Mouse (Mus musculus) midbrain, postnatal 0 days (tissue): ENCODE measurements at regions not wholly inside any gene's neighbourhood (a gene's known extent, or its start where the extent isn't known, plus 50 kb on each side); places are given as distances from the start of the nearest gene placed in this dataset.
A peak's percentile ranks its signal among the peaks of the same experiment; 100 is the strongest.

Experiments used
- ATAC-seq: fragments of 200-750 bp; cut with Nextera tagmentation; 2 replicates; pipeline ENCODE4 v1.8.0; 2017; ENCODE audit warnings: moderate number of reproducible peaks, mild to moderate bottlenecking, moderate TSS enrichment, moderate library complexity; ENCODE audit not compliant: low FRiP score
- DNase-seq: peaks from one replicate; pipeline ENCODE4 v3.0.0-alpha.2; 2015; ENCODE audit warnings: low spot score
- H3K27ac ChIP-seq: fragments of 300-500 bp; sonication (generic); 2 replicates; pipeline ENCODE4 v1.5.1; 2014; ENCODE audit warnings: low read depth, mild to moderate bottlenecking, low read length, mixed read lengths
- H3K27me3 ChIP-seq: fragments of 300-500 bp; sonication (generic); 2 replicates; pipeline ENCODE4 v1.6.1; 2014; ENCODE audit warnings: low read length, control low read depth, mixed read lengths; ENCODE audit not compliant: insufficient read depth
- H3K36me3 ChIP-seq: fragments of 300-500 bp; sonication (generic); 2 replicates; pipeline ENCODE4 v1.6.1; 2014; ENCODE audit warnings: low read length, control low read depth, mixed read lengths; ENCODE audit not compliant: insufficient read depth
- H3K4me1 ChIP-seq: fragments of 300-500 bp; sonication (generic); 2 replicates; pipeline ENCODE4 v1.6.1; 2014; ENCODE audit warnings: mild to moderate bottlenecking, control low read depth, antibody characterized with exemption, low read length, mixed read lengths; ENCODE audit not compliant: insufficient read depth
- H3K4me2 ChIP-seq: fragments of 300-500 bp; sonication (generic); 2 replicates; pipeline ENCODE4 v1.6.1; 2014; ENCODE audit warnings: low read depth, mild to moderate bottlenecking, low read length, mixed read lengths; ENCODE audit not compliant: poor library complexity, severe bottlenecking
- H3K4me3 ChIP-seq: fragments of 300-500 bp; sonication (generic); 2 replicates; pipeline ENCODE4 v1.5.1; 2014; ENCODE audit warnings: low read depth, mild to moderate bottlenecking, low read length, moderate library complexity
- H3K9ac ChIP-seq: fragments of 300-500 bp; sonication (generic); replicated peaks from 2 replicates; pipeline ENCODE4 v1.6.1; 2014; ENCODE audit warnings: mild to moderate bottlenecking, low read length, moderate library complexity, mixed read lengths; ENCODE audit not compliant: poor library complexity, severe bottlenecking
- H3K9me3 ChIP-seq: fragments of 300-500 bp; sonication (generic); 2 replicates; pipeline ENCODE4 v1.6.1; 2016; ENCODE audit warnings: low read length, control low read depth
- CTCF ChIP-seq: IDR thresholded peaks from 2 replicates; pipeline ENCODE4 v1.5.1; 2016; ENCODE audit warnings: antibody characterized with exemption, mild to moderate bottlenecking
- WGBS: fragments of 180-500 bp; shearing (Covaris S2); extraction: QIAGEN DNeasy Blood & Tissue Kit; methylation state at CpG from one replicate; pipeline ENCODE4 v1.1.7; 2014; 5-methylcytosine and 5-hydroxymethylcytosine counted together

DNA sequence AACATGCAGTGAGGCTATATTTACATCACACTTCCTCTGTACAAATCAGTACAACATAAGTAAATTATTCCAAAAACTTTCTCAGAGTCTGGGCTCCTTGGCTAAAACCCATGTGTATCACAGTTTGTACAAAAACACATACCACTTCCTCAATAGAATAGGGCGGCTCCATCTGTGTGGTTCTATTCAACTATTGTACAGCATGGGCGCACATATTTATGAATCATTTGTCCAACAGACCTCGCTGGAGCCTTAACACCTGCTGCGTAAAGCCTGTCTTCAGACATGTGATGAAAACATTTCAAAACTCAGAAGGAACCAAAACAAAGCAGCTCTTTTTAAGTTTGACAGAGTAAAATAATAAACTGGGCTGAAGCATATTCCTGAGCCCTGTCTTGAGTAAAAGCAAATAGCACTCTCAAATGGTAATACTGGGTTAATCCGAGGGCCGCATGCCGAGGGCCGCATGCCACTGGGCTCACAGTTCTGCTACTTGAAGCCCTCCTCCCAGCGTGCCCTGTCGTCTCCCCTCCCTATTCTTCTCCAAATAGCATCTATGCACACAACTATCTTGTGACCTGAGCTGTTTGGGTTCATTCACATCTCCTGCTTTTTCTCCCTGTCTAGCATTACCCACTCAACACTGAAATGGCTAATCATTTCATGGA lies 543.1 kb downstream of the Efna5 start:
- H3K4me1 ChIP-seq = no peaks in the 10 kb centered on the region
- WGBS = 32% methylated on average over 10 of the region's 10 CpGs
- H3K9me3 ChIP-seq = no peaks in the 10 kb centered on the region
- H3K4me2 ChIP-seq = no peak overlapping the region
- no peak overlapping the region for H3K9ac ChIP-seq
- H3K4me3 ChIP-seq = no peak overlapping the region
- H3K27ac ChIP-seq = no peak overlapping the region
- no peak for TF ChIP-seq CTCF
- no peaks in the 10 kb centered on the region for H3K27me3 ChIP-seq
- DNase-seq (no peak), ATAC-seq (no peak)
- no peaks in the 10 kb centered on the region for H3K36me3 ChIP-seq

DNA sequence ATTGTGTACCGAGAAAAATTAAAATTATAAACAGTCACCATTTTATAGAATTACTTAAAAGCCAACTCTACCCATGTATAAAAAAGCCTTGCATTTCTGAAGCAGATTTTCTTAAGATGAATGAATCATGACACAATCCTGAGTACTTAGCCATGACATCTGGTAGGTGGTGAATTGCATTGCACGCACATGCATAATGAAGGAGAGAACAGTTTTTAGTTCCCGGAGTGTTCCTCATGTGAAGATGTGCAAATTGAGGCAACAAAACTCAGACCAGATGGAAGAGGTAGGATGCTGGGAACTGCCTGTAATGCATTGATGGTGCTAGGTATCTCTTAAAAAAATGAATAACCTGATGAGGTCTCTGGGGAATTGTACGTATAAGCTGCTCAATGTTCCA lies 550.9 kb downstream of the Efna5 start:
- no peak for ATAC-seq
- no peak for TF ChIP-seq CTCF
- Histone ChIP-seq H3K9me3 (no peaks in the 10 kb centered on the region), H3K4me2 (no peak overlapping the region), H3K4me3 (no peak overlapping the region), H3K9ac (no peak overlapping the region), H3K4me1 (no peaks in the 10 kb centered on the region), H3K27me3 (no peaks in the 10 kb centered on the region), H3K27ac (no peak overlapping the region), H3K36me3 (no peaks in the 10 kb centered on the region)
- DNase-seq = no peak
- WGBS = 80% methylated on average over 4 of the region's 4 CpGs

DNA sequence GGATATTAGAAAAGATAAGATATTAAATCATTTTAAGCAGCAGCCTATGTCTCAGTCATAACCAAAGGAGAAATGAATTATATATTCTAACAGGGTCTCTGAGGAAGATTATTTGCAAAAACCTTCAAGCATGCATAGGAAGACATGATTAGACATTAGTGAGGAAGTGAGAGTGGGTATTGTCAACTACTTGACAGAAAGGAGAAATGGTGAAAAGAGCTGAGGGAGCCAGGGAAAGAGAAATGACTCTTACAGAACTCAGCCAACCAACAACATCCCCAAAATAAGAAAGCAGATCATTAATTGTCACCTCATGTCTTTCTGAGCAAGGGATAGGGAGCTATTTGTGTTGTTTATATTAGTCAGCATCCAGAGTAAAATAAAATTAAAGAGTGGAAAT lies 554.3 kb downstream of the Efna5 start:
- H3K4me3 ChIP-seq = no peak overlapping the region
- no peak overlapping the region for H3K27ac ChIP-seq
- no peak for DNase-seq
- no peaks in the 10 kb centered on the region for H3K4me1 ChIP-seq
- H3K4me2 ChIP-seq = no peak overlapping the region
- H3K36me3 ChIP-seq = no peaks in the 10 kb centered on the region
- H3K9ac ChIP-seq = no peak overlapping the region
- ATAC-seq = no peak
- no peak for TF ChIP-seq CTCF
- no peaks in the 10 kb centered on the region for H3K27me3 ChIP-seq
- H3K9me3 ChIP-seq = no peaks in the 10 kb centered on the region

DNA sequence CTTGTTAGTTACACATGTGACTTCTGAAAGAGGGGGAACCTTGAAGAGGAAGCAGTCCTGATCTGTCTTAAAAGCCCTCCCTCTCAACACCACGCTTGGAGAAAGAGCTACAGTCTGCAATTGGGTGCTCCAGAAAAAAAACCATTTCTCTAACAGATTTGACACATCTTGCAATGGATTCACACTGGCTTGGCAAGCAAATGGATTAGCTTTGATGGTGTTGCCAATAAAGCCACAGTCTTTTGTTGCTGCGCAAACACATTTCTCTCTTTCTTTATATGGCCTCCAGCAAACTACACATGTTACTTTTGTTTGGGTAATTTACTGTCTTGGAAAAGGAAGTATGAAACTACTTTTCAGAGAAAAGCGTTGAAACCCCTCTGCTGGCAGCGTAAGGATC lies 562.1 kb downstream of the Efna5 start:
- no peaks in the 10 kb centered on the region for H3K27me3 ChIP-seq
- H3K9ac ChIP-seq = no peak overlapping the region
- WGBS = 61% methylated on average over 4 of the region's 4 CpGs
- no peak overlapping the region for H3K27ac ChIP-seq
- ATAC-seq = no peak
- DNase-seq = no peak
- no peaks in the 10 kb centered on the region for H3K4me1 ChIP-seq
- H3K36me3 ChIP-seq = no peaks in the 10 kb centered on the region
- no peaks in the 10 kb centered on the region for H3K9me3 ChIP-seq
- no peak for TF ChIP-seq CTCF
- H3K4me3 ChIP-seq = no peak overlapping the region
- H3K4me2 ChIP-seq = no peak overlapping the region

DNA sequence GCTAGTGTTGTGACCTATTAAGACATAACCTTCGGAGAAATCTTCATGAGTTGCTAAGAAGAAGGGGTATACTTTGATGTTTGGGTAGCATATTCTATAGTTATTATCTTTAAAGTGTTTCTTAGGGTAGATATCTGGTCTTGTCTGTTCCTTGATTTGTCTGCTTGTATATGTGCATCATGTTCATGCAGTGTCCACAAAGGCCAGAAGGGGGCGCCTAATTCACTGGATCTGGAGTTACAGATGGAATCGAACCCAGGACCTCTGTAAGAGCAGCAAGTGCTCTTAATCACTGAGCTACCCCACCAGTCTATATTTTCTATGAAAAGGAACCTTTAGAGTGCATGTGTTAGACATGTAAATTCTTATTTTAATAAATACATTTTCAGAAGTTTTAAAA lies 571.1 kb downstream of the Efna5 start:
- H3K9me3 ChIP-seq = no peaks in the 10 kb centered on the region
- H3K4me3 ChIP-seq = no peak overlapping the region
- no peaks in the 10 kb centered on the region for H3K4me1 ChIP-seq
- 53% methylated on average over 3 of the region's 3 CpGs for WGBS
- ATAC-seq = no peak
- TF ChIP-seq CTCF = 0 out of 2 replicates have a peak, but pooled peaks have one; percentile 15
- H3K9ac ChIP-seq = no peak overlapping the region
- H3K36me3 ChIP-seq = no peaks in the 10 kb centered on the region
- H3K27me3 ChIP-seq = no peaks in the 10 kb centered on the region
- no peak for DNase-seq
- no peak overlapping the region for H3K27ac ChIP-seq
- no peak overlapping the region for H3K4me2 ChIP-seq

DNA sequence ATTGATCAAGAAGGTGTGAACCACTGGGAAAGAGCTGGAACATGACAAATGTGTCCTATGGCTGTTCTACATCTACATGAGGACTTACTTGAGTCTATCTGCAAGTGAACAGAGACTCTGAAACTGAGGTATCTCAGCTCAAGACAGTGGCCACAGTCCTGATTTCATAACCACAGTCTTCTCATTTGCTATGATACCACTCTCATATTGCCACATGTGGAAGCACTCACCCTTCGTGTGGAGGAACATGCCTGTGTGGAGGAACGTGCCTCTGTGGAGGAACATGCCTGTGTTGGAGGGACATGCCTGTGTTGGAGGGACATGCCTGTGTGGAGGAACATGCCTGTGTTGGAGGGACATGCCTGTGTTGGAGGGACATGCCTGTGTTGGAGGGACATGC lies 574.0 kb downstream of the Efna5 start:
- no peak overlapping the region for H3K4me3 ChIP-seq
- DNase-seq = no peak
- H3K9ac ChIP-seq = no peak overlapping the region
- TF ChIP-seq CTCF = no peak
- no peak overlapping the region for H3K4me2 ChIP-seq
- WGBS = 94% methylated on average over 2 of the region's 2 CpGs
- no peak overlapping the region for H3K27ac ChIP-seq
- H3K36me3 ChIP-seq = no peaks in the 10 kb centered on the region
- no peaks in the 10 kb centered on the region for H3K4me1 ChIP-seq
- H3K9me3 ChIP-seq = no peaks in the 10 kb centered on the region
- ATAC-seq = no peak
- H3K27me3 ChIP-seq = no peaks in the 10 kb centered on the region
